8 mouse cellular contexts compared by ENCODE assay signal in genomic region chr16:17986456-17987132, GRCm38 (mm10). TPM values are rescaled to one million over a fixed set of nuclear protein-coding genes. Genes with fewer than 3 reads are reported as not detected.
DNase-seq lines count a peak whose midpoint lies in the region; ATAC-seq lines count a peak whose summit lies in the region.

No protein-coding gene starts in this region.

- ATAC-seq in megakaryocyte, adult 5-6 weeks (ENCODE audit: poor library complexity, severe bottlenecking): peak; percentile 56

- DNase-seq in gastrocnemius, adult 18-20 months (ENCODE audit: low spot score): peak; percentile 49
- no peak for DNase-seq in gastrocnemius, adult 8-10 months (ENCODE audit: low spot score in 2 of 2)
- peak; percentile 71 for DNase-seq in ES-CJ7 (ENCODE audit: low read depth, low spot score)
- DNase-seq in cerebellum, adult 8-10 months: peak; percentile 57
- peak; percentile 8 for DNase-seq in gonadal fat pad, adult 2 months (ENCODE audit: low read depth)
- peak; percentile 14 to 33 for DNase-seq in layer of hippocampus, adult 8-10 months (ENCODE audit: low spot score in 2 of 2)
- peak; percentile 39 to 80 for DNase-seq in spleen, postnatal 4 days (ENCODE audit: low spot score in 2 of 2)

RNA-seq across cellular contexts. Expression of gene Vpreb2, which starts 6.4 kb away (rescaled TPM):
- total RNA-seq in gastrocnemius, adult 18-20 months (2021): not detected
- not detected for total RNA-seq in gastrocnemius, adult 8-10 months (2022)
- not detected in 2 replicates for polyA plus RNA-seq in gonadal fat pad, adult 2 months (2012; rRNA removed)
- not detected for total RNA-seq in layer of hippocampus, adult 8-10 months (2022)
- not detected in 2 replicates for total RNA-seq in megakaryocyte, adult 5-6 weeks (2015)
- total RNA-seq in megakaryocyte, adult 5-6 weeks (2017): not detected in 2 replicates

RNA-seq across cellular contexts. Expression of gene Slc25a1, which starts 58.6 kb away (rescaled TPM):
- 1 to 10 TPM; 3.2 to 4.7 TPM for total RNA-seq in gastrocnemius, adult 18-20 months (2021)
- total RNA-seq in gastrocnemius, adult 8-10 months (2022): 1 to 10 TPM; 1.1 to 6.7 (median 3.7) TPM
- polyA plus RNA-seq in gonadal fat pad, adult 2 months (2012; rRNA removed): 302 and 354 TPM in 2 replicates
- total RNA-seq in layer of hippocampus, adult 8-10 months (2022): 10 to 100 TPM; 37.8 to 57.7 (median 47.1) TPM
- total RNA-seq in megakaryocyte, adult 5-6 weeks (2015): 7.6 and 11.2 TPM in 2 replicates
- total RNA-seq in megakaryocyte, adult 5-6 weeks (2017): 16.1 and 24.1 TPM in 2 replicates

Comparison
In these comparisons a context has a peak if more than half of its experiments do, and no peak if none do; other contexts are left out.
1. DNase-seq: peak in gastrocnemius, adult 18-20 months (single experiment), ES-CJ7 (single experiment), cerebellum, adult 8-10 months (single experiment), gonadal fat pad, adult 2 months (single experiment), layer of hippocampus, adult 8-10 months (2 of 2) and spleen, postnatal 4 days (2 of 2); none in gastrocnemius, adult 8-10 months (0 of 2).